Mouse (Mus musculus): Measurements from ENCODE around the gene Spindoc. TPM values are rescaled to one million over a fixed set of nuclear protein-coding genes. Genes with fewer than 3 reads are reported as not detected.

Gene Spindoc
- total RNA-seq (2021), result 10 to 100 TPM; 32.8 to 33.9 TPM
- long read RNA-seq, experiment 1, transcript Spindoc-201 (6 exons, 3,152 nt), result major isoform, 9 of 12 reads
- long read RNA-seq, experiment 1, partial matches to known transcripts, result 1 of 12 reads
- long read RNA-seq, experiment 1, other reads (novel, unspliced or antisense), result 2 of 12 reads
- long read RNA-seq, experiment 2, transcript Spindoc-201 (6 exons, 3,152 nt), result major isoform, 11 of 22 reads
- long read RNA-seq, experiment 2, partial matches to known transcripts, result 3 of 22 reads
- long read RNA-seq, experiment 2, other reads (novel, unspliced or antisense), result 8 of 22 reads

DNA sequence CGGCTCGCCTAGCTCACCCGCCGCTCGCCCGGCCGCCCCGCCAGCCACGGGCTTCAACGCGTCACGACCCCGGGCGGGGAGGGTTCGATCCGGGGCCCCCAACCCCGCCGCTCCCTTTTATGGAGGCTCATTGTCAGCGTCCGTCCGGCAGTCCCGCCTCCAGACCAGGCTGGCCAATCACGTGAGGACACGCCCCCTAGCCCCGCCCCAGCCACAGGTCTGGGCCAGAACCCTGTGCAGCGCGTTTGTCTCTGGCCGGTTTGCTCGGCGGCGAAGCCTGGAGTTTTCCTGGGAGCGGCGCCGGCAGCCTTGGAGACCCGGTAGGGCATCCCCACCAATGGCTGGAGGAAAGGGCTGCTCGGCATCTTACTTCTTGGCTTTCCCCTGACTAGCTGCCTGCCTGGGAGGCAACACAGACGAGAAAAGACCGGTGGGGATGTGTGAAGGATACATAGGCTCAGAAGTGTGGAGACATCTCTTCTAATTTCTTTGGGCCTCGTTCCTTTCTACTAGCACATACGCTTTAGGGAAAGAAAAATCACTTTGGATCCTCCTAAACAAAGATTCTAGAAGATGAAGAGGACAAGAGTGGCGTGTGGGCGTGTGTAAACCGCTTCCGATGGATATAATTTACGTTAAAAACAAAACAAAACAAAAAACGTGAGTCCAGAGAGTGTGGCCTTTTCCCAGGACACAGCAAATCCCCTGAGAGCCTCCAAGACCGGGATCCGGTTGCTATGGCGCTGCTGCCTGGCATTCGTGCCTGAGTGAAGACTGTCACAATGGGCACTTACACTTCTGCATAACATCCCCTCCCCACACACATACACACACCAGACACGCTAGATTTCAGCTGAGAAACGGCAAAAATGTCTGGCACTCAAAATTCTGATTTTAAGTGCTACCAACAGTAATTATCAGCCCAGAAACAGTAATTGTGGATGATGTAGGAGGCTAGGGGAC, at the start of gene Spindoc:
Spindoc (minus strand) TSS at position 92 of the 963 bp plus-strand sequence.
- DNase-seq (ENCODE audit: low spot score in 2 of 2), result peak; percentile 98 to 99

DNA sequence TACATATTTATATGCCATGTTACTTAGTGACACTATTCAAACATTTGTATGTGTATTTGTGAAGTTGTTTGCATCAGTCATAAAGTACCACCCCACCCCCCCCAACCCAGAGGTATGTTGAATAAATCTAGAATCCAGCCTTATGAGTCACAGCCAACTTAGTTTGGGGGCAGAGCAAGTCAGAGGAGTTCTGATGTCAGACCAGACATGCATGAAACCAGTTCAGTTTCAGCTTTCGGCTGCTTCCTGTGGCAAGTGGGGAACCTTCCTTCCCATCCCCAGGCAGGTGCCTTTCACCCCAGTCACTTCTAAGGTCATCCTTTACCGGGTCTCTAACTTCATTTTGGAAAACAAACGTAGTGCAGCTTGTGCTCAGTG, 42.6 kb upstream of the Spindoc start:
- DNase-seq (ENCODE audit: low spot score in 2 of 2), result no peak

DNA sequence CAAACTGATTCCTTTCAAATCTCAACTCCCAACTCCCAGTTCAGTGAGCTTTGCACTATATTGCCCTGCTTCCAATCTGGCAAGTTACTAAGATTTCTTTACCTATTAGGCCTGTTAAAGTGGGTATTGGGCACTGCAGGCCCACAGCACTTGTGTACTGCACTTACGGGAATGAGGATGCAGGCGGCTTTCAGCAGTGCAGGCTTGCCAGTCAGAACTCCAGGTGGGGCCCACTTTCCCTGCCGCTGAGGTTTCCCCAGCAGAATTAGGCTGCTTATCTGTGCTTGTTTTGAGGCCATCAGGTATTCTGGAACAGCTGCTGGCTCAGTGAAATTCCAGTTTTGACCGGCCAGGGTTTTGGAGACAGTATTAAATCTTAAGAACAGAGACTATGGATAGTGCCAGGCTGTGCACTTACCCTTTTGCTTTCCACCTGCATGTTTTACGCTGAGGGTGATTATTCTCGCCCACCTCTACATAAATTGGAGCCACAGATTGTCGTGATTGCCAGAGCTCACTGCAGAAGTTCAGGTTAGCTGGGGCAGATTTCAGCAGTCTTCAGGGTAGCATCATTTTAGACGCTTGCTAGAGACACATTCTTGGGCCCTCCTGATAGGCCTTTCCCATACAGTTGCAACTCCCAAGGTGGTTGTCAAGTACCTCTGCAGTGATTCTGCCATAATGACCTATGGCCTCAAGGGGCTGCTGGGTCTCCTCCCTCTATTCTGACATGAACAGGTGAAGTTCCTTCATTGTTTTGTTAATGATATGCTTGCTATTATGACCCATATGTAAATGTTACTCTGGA, 42.0 kb upstream of the Spindoc start:
- no peak for DNase-seq (ENCODE audit: low spot score in 2 of 2)

DNA sequence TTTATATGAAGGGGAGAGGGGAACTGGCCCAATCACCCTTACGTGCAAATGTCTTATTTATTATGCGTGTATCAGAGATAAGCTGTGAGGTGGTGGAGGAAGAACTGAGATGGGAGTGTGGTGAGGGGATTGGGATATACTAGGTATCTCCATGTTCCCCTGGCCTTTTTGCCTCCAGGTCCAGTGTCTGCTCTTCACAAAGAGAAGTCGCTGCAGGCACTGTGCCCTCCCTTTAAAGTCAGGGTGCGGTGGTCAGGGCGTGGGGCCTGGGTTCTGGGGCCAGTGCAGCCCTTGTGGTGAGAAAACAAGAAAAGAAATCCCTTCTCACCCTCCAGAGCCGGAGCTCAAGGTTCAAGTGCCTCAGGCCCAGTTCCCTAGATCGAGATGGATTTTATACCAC, 41.3 kb upstream of the Spindoc start:
- no peak for DNase-seq (ENCODE audit: low spot score in 2 of 2)

DNA sequence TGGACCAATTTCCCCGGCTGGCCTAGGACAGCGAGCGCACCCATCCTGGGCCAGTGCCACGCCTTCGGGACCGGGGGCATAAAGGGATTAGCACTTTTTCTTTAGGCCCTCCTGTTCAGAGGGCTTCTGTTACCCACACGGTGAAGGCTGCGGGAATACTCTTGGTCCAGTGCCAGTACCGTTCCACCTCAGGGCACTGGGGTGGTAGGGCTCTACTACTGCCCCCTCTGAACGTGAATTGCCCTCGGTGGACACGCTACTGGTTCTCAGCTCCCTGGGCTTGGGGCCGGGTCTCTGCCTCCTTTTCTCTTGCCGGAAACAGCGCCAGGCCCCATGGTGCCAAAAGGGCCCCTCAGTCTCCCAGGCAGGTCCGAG, 40.8 kb upstream of the Spindoc start:
- DNase-seq (ENCODE audit: low spot score in 2 of 2), result no peak

DNA sequence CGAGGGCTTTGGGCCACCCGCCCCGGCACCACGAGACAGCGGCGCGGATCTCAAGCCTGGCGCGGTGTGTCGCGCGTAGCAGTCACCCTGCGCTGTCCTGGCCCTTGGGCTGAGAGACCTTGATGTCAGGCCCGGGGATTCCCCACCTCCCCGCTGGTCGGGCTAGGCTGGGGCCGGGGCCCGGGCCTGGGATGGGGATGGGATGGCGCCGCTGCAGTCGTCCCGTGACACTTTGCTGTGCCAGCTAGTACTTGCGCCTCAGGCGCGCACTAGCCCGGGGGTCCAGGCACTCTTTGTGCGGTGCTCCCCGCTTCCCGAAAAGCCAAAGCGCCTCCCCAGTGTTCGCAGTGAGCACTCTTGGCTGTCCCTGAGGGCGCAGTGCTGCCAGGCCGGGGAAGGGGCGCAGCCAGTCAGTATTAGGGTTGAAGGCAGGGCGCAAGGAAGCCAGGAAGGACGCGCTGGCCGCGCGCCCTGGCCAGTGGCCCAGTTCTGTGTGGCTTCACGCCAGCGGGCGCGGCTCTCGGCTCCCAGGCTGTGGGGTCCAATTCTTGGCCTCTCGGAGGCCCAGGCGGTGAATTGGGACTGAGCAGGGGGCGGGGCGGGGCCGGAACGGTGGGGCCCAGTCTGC, 40.3 kb upstream of the Spindoc start:
- DNase-seq (ENCODE audit: low spot score in 2 of 2), result peak; percentile 90

DNA sequence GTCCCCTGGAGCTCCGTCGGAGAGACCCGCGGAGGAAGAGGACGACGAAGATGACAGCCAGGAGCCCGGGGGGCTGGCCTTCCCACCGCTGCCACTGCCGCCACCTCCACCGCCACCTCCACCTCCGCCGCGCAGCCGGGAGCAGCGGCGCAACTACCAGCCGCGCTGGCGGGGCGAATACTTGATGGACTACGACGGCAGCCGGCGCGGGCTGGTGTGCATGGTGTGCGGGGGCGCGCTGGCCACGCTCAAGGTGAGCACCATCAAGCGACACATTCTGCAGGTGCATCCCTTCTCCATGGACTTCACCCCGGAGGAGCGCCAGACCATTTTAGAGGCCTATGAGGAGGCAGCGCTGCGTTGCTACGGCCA, 39.8 kb upstream of the Spindoc start:
- no peak for DNase-seq (ENCODE audit: low spot score in 2 of 2)

DNA sequence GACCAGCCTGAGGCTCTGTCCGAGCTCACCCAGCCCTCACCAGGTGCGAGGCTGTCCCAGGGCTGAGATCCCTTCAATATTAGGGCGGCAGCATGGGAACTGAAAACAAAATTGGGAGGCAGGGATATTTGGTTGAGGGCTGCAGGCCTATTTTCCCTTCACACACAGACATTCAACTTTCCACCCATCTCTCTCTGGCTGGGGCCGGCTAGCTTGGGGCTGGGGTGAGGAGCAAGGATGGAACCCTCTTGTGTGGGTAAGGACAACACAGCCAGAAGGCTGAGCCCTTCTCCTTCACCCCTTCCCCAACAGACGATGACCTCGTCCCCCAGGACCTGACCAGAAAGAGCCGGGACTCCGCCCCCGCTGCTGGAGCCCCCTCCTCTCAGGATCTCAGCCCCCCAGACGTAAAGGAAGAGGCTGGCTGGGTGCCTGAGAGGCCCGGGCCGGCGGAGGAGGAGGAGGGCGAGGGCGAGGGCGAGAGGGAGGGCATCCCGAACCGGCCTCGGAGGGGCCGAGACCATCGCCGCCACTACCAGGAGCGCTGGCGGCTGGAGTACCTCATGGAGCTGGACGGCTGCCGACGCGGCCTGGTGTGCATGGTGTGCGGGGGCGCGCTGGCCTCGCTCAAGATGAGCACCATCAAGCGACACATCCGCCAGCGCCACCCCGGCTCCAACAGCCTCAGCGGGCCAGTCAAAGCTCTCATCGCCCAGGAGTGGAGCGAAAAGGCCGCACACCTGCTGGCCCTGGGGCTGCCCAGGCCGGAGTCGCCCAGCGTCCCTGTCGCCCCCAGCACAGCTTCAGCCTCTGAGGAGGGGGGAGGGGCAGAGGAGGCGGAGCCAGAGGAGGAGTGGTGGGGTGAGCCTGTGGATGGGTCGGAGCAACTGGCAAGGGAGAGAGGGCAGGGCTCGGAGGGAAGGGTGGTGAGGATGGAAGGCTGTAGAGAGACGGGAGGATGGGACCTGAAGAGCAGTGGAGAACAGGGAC, 39.1 kb upstream of the Spindoc start:
- DNase-seq (ENCODE audit: low spot score in 2 of 2), result peak; percentile 68 to 71

DNA sequence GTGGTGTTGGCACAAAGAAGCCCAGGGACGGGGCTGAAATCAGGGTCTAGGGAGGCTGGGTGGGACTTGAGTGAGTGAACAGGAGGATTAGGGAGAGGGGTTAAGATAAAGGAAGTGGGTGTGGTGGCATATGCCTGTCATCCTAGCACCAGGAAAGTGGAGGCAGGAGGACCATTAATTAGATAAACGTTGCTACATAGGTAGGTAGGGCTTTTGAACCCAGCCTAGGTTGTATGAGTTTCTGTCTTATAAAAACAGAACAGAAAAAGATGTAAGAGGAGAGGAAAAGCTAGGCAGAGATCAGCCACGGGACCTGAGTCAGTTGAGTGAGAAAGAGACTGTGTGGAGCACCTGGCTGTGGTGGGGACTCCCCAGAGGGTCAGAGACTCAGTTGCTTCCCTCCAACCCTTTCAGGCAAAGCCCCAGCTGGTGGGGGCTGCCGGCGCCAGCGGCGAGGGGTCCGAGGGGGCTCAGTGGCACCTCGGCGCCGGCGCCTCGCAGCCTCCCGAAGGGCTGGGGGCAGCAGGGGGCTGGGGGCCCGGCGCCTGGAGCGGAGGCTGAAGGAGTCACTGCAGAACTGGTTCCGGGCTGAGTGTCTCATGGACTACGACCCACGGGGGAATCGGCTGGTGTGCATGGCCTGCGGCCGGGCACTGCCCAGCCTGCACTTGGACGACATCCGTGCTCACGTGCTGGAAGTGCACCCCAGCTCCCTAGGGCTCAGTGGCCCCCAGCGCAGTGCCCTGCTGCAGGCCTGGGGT, 38.2 kb upstream of the Spindoc start:
- DNase-seq (ENCODE audit: low spot score in 2 of 2), result no peak

DNA sequence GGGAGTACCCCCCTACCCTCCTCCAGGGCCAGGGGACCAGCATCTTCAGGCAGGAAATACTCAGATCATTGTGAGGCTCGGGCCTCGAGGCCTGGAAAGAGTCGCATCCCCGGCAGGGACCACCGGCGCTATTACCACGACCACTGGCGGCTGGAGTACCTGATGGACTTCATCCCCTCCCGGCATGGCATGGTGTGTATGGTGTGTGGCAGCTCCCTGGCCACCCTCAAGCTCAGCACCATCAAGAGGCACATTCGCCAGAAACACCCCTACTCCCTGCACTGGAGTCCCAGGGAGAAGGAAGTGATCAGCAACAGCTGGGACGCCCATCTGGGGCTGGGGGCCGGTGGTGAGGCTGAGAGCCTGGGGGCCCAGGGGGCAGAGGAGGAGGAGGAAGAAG, 37.3 kb upstream of the Spindoc start:
- DNase-seq (ENCODE audit: low spot score in 2 of 2), result no peak

DNA sequence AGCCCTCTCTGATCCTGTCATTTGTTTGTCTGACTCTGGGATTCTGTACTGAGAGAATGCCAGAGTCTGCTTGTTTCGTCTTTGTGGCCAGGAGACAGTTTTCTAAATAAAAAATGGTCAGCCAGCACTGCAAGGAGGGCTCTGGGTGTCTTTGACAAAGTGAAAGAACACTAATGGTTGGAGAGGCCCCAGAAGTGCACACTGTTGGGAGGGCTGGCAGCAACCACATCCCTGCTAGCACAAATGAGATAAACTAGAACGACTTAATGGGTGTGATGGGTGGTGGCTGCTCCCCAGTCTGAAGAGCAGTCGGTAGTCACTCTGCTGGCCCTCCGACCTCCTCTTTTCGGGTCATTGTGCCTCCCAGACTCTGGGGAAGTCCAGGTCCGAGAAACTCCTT, 36.3 kb upstream of the Spindoc start:
- no peak for DNase-seq (ENCODE audit: low spot score in 2 of 2)

DNA sequence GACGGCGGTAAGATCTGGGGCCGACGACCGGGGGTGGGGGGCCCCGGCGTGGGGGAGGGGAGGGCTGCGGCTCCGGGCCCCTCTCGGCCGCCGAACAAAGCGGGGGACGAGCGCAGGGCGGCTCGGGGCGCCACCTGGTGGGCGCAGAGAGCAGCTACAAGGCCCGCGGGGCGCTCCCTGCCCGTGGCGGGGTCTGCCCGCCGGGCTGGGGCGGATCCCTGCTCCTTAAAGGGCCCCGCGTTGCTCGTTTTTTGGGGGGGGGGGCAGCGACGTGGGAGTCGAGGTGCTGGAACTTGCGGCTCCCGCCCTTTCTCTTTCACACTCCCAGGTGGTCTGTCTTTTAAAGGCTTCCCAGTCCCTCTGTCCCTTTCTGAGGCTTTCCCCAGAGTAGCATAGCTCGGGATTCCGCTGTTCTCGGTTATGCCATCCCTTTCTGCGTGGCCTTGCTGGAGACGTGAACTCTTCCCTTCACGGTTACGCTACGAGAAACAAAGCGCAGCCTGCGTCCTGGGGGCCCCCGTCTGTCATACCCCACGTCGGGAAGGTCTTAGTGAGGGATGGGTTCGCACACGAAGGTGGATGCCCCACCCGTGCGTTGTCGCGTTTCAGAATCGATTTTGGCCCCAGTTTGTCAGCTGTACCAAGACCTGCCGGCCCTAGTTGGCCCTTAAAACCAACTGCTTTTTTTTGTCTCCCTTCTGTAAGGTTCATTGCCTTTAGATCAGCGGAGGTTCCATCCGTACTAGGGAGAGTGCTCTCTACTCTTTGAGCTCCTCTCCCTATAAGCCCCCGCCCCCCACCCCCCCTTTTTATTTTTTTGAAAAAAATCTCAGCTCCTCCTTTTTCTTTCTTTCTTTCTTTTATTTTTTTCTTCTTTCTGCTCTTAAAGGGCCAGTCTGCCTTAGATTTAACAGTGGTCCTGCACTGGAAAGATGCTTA, 35.4 kb upstream of the Spindoc start:
- peak; percentile 80 to 86 for DNase-seq (ENCODE audit: low spot score in 2 of 2)

DNA sequence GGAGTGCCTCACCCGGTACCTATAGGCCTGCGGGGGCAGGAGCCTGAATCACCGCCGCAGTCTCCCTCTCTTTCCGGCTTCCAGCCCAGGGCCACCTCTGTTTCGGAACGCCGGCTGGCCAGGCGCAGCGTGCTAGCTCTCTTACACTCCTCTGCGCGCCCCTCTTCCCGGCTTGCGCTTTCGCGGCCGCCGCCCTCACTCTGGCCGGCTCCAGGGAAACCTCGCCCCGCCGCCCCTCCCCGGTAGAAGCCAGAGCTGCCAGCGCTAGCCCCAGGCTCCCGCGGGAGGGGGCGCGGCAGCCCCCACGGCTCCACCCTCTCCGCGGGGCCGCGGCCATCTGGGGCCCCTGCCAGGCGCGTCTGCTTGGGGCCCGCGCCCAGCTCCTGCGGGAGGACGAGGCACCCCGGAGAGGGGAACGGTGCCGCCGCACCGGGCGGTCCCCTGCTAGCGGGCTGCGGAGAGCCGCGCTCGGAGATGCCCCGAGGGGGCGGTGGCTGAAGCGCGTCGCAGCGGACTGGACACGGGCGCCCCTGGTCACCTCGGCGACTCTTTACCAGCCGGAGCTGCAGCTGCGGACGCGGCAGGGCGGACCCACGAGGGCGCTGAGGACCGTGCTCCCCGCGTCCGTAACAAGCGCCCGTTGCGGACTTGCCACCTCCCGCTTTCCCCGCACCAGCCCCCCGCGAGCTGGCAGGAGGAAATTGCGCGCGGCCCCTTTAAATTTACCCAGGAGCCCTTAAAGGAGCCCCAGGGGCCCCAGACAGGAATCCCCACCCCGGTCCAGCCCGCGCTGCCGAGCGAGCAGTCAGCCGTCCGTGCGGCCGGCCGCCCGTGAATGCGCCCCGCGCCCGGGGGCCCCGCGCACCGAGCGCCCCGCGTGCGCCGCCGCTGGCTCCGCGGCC, 34.3 kb upstream of the Spindoc start, which contains the start of gene 2700081O15Rik:
2700081O15Rik (plus strand) TSS at position 792 of the 902 bp plus-strand sequence.
- DNase-seq (ENCODE audit: low spot score in 2 of 2), result peak; percentile 73 to 81

DNA sequence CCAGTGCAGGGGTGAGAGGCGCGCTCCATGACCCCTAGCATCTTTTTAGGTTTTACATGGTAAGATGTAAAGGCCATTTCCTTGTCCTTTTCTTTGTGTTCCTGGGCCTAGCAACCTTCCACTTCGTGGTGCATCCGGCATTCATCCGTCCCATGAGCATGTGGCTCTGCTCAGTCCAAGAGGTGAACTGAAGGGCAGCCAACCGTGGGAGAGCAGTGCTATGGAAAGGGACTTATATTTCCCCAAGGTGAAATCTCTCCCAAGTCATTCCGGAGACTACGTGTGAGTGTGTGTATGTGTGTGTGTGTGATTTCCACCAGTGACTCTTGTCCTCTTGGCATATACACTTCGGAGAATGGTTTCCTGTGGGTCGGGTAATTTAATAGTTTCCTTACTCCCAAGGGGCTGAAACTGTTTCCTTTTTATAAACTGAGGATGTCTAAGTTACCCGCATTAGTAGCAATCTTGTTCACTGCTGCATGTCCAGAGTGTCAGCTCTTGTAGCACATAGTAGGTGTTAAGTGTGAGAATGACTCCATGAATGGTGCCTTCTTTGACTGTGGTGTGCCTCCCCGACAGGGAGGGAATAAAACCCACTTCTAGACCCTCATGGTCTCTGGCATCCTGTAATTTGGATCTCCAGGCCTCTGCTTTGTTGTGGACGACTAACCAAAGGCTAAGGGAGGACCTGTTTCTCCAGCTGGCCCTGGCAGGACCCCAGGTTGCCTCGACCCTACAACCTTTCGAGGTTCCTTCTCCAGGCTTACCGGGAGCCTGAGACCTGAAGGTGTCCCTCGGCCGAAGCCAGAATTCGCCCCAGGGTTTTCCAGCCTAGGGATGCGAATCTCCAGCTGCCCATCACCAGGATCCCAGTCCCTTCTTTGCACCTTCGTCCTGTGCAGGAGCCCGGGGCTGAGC, 33.4 kb upstream of the Spindoc start:
- no peak for DNase-seq (ENCODE audit: low spot score in 2 of 2)

DNA sequence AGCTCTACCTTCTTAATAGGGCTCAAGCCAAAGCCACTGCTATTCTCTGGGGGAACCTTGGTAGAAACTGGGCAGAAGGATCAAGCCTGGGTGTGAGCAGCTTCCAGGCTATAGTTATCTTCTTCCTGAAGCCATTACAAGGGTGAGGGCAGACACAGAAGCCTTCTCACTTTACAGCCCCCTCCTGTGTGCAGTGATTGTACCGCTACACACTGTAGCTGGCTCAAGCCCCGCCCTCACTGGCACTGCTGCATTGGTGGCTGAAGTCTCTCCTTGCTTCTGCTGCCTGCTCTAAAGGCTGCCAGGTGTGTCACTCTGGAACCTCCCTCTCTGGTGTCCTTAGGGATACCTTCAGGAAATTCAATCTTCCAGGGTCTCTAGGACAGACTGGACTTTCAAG, 29.6 kb upstream of the Spindoc start:
- no peak for DNase-seq (ENCODE audit: low spot score in 2 of 2)

Data from layer of hippocampus, postnatal 14 days (tissue).